Mouse (Mus musculus) activated CD4-positive, CD25-positive, alpha-beta regulatory T cell, adult 9 weeks (primary cell): Measurements from ENCODE around the gene Samd15. TPM values are rescaled to one million over a fixed set of nuclear protein-coding genes. Genes with fewer than 3 reads are reported as not detected.

Experiments used
- polyA plus RNA-seq: library from polyadenylated mRNA; unstranded; fragments of 100-300 nt; shearing (Covaris generic); gene quantifications from one replicate; pipeline ENCODE4 v1.2.1, GENCODE M21; 2017

Gene Samd15
- polyA plus RNA-seq = 2.7 TPM

DNA sequence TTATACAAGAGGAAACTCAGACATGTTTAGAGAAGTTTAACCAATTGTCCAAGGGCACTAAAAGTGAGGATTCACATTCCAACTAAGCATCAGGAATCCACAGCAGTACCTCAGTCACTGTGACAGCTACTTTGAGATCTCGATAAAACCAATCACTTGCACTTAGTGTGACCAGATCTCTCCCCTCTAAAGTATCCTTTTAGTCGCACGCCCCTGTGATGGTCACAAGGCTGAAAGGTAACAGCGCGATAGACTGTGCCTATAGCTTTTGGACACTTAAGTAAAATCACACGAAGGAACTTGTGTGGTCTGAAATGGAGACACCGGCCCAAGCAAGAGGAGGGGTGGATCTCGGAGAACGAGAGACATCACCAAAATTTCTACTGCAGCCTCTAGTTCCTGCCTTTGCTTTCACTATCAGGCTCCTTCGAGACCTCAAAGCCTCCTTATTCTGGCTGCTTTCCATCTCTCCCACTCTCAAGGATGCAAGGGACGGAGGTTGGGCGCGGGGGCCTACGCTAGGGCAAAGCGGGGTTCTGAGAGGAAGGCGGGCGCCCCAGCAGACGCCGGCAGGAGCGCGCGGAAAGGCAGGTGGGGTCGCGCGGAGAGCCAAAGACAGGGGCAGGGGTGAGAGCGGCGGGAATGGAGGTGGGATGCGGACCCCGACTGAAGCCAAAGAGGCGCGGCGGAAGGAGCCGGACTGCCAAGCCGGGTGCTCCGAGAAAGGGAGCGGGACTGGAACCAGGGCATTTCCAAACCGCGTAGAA lies at the start of gene Samd15:
Gene Samd15 (plus strand): TSS at position 518 of the 767 bp plus-strand sequence.

DNA sequence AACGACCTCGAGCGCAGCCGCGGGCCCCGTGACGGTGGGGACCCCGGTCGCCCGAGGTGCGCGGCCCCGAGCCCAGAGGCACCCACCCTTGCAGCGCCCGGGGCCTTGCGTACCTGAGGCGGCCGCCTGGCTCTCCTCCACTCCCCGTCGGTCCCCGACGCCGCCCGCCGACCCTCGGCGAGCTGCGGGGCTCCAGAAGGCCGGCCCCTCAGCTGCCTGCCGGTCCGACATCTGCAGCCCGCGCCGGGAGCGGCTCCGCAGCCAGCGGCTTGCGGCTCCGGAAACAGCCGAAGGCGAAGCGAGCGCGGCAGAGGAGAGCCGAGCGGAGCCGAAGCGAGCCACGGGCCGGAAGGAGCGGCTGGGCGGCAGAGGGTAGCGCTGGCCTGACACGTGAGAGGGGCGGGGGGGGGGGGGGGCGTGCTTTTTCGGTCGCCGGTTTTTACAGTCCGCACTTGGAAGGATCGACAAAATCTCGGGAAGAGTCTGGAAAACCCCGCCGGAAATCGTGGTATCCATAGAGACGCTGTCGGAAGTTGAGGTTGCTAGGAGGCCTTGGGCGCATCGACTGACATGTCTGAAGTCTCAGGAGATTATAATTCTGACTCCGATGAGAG lies 557 bp downstream of the Samd15 start, which contains the start of gene Tmed8:
Gene Tmed8 (minus strand): TSS at position 482 of the 614 bp plus-strand sequence.

DNA sequence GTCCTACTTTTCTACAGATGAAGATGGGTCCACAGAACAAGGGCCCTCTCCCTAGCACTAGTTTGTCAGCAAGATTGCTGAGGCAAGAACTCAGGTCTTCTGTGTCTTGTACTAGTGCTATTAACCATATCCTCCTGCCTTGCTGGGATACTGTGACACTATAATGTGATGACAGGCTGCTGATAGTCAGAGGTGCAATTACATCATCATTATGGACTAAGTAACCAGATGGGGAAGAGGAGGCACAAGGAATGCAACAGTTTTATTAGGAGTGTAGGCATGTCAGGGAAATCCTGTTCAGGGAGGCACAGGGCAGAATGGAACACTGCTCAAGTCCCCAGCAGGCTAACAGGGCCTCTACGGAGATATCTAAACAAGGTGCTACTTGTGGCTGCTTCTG lies 39.1 kb downstream of the Samd15 start, which contains the start of gene Noxred1:
Gene Noxred1 (minus strand): TSS at position 101 of the 400 bp plus-strand sequence.

Other genes with a start within 250 kb of the Samd15 start
- gene Zdhhc22, start 209.3 kb upstream of the Samd15 start, polyA plus RNA-seq = not detected
- gene Tmem63c, start 178.4 kb upstream of the Samd15 start, polyA plus RNA-seq = 1.6 TPM
- not detected for gene Ngb, start 97.2 kb upstream of the Samd15 start, polyA plus RNA-seq
- 9.2 TPM for gene Gstz1, start 52.6 kb upstream of the Samd15 start, polyA plus RNA-seq
- 4.7 TPM for gene Pomt2, start 51.8 kb upstream of the Samd15 start, polyA plus RNA-seq
- 6.1 TPM for gene Tmed8, start 731 bp downstream of the Samd15 start, polyA plus RNA-seq
- gene Noxred1, start 39.0 kb downstream of the Samd15 start, polyA plus RNA-seq = 1.7 TPM
- 44.4 TPM for gene Vipas39, start 66.5 kb downstream of the Samd15 start, polyA plus RNA-seq
- 227 TPM for gene Ahsa1, start 66.8 kb downstream of the Samd15 start, polyA plus RNA-seq
- gene Ism2, start 100.0 kb downstream of the Samd15 start, polyA plus RNA-seq = not detected
- 98.9 TPM for gene Sptlc2, start 188.6 kb downstream of the Samd15 start, polyA plus RNA-seq
- gene Slirp, start 244.2 kb downstream of the Samd15 start, polyA plus RNA-seq = 97.1 TPM
- 86.9 TPM for gene Alkbh1, start 244.3 kb downstream of the Samd15 start, polyA plus RNA-seq